Mouse (Mus musculus): ENCODE results near the gene Snx29. TPM values are rescaled to one million over a fixed set of nuclear protein-coding genes. Genes with fewer than 3 reads are reported as not detected.

Gene Snx29
- total and polyA plus RNA-seq, 3 experiments: 1.2 to 3.2 (median 3.1) TPM

- no peak for DNase-seq (ENCODE audit: extremely low read depth)
- H3K27me3 ChIP-seq (replicated peaks): no peaks in the 10 kb centered on the region
- no peak overlapping the region for H3K27ac ChIP-seq (ENCODE audit: insufficient read depth, low read depth)
- no peaks in the 10 kb centered on the region for H3K79me2 ChIP-seq (replicated peaks; ENCODE audit: control insufficient read depth, extremely low read depth, insufficient read depth, poor library complexity, severe bottlenecking)
- H3K9me3 ChIP-seq (replicated peaks; ENCODE audit: low read length): no peaks in the 10 kb centered on the region
- in situ Hi-C loops (cut with MboI; ENCODE audit: low pct_ligation_motif_present, low pct_unique_long_range_greater_than_20kb, low sequenced_read_pairs) (no loop called here), dilution Hi-C loops (cut with MboI; ENCODE audit: extremely low pct_ligation_motif_present, extremely low pct_unique_long_range_greater_than_20kb, low sequenced_read_pairs) (no loop called here)
- no peak overlapping the region for H3K4me3 ChIP-seq (replicated peaks in 1 of 3; ENCODE audit: low read depth in 2 of 3, low read length in 2 of 3, poor library complexity in 1 of 3)
- H3K4me2 ChIP-seq (ENCODE audit: insufficient read depth, low read depth, poor library complexity, severe bottlenecking): no peak overlapping the region
- H3K9ac ChIP-seq (ENCODE audit: insufficient read depth, low read depth): no peak overlapping the region
- H3K4me1 ChIP-seq (ENCODE audit: control insufficient read depth in 1 of 2, insufficient read depth in 2 of 2): peaks cover 0 to 25% of the 10 kb centered on the region in 2 experiments; a peak in 2 of 4 replicates
- TF ChIP-seq CHD2 (IDR thresholded peaks at IDR 0.05; ENCODE audit: low read length): no peak
- TF ChIP-seq ETS1 (conservative IDR thresholded peaks at IDR 0.05; ENCODE audit: low read depth, low read length): no peak
- no peak for TF ChIP-seq HCFC1 (IDR thresholded peaks at IDR 0.05; ENCODE audit: low read depth, low read length)
- TF ChIP-seq POLR2A (IDR thresholded peaks at IDR 0.05; ENCODE audit: low read depth, low read length): no peak
- no peak for TF ChIP-seq EP300 (IDR thresholded peaks at IDR 0.05; ENCODE audit: low read length)
- TF ChIP-seq TCF12 (IDR thresholded peaks at IDR 0.05; ENCODE audit: low read depth, low read length): no peak
- no peak for TF ChIP-seq IRF4 (IDR thresholded peaks at IDR 0.05; ENCODE audit: low read depth, low read length)
- TF ChIP-seq JUND (conservative IDR thresholded peaks at IDR 0.05; ENCODE audit: low read depth, low read length): no peak
- TF ChIP-seq UBTF (IDR thresholded peaks at IDR 0.05; ENCODE audit: low read depth, low read length): no peak
- TF ChIP-seq MAZ (IDR thresholded peaks at IDR 0.05; ENCODE audit: low read depth, low read length): no peak
- TF ChIP-seq RCOR1 (conservative IDR thresholded peaks at IDR 0.05; ENCODE audit: low read depth, low read length): no peak
- TF ChIP-seq MAFK (IDR thresholded peaks at IDR 0.05; ENCODE audit: insufficient replicate concordance, low read length): no peak
- TF ChIP-seq NRF1 (IDR thresholded peaks at IDR 0.05; ENCODE audit: low read depth, low read length): no peak
- no peak for TF ChIP-seq BHLHE40 (IDR thresholded peaks at IDR 0.05; ENCODE audit: low read depth, low read length)
- no peak for TF ChIP-seq MXI1 (IDR thresholded peaks at IDR 0.05; ENCODE audit: low read depth, low read length)
- no peak for TF ChIP-seq TBP (conservative IDR thresholded peaks at IDR 0.05; ENCODE audit: low read depth, low read length)
- TF ChIP-seq USF2 (conservative IDR thresholded peaks at IDR 0.05; ENCODE audit: low read depth, low read length): no peak
- TF ChIP-seq RAD21 (IDR thresholded peaks at IDR 0.05; ENCODE audit: low read depth, low read length): no peak
- no peak for TF ChIP-seq E2F4 (IDR thresholded peaks at IDR 0.05; ENCODE audit: insufficient replicate concordance, low read depth, low read length)
- TF ChIP-seq POLR2AphosphoS2 (IDR thresholded peaks at IDR 0.05; ENCODE audit: low read depth, low read length): no peak
- peaks cover 0 to 4% of the 10 kb centered on the region in 2 experiments for H3K36me3 ChIP-seq (replicated peaks in 1 of 2; ENCODE audit: control insufficient read depth in 1 of 2, insufficient read depth in 1 of 2, low read length in 1 of 2)
These were observed 194.0 kb downstream of the Snx29 start for GRCm38 (mm10) chr16:11516681-11517080.

GRCm38 (mm10) chr16:11517385-11517784 lies 194.7 kb downstream of the Snx29 start:
- DNase-seq (ENCODE audit: extremely low read depth): no peak
- peaks cover 0 to 22% of the 10 kb centered on the region in 2 experiments; a peak in 2 of 4 replicates for H3K4me1 ChIP-seq (ENCODE audit: control insufficient read depth in 1 of 2, insufficient read depth in 2 of 2)
- H3K79me2 ChIP-seq (replicated peaks; ENCODE audit: control insufficient read depth, extremely low read depth, insufficient read depth, poor library complexity, severe bottlenecking): no peaks in the 10 kb centered on the region
- H3K27me3 ChIP-seq (replicated peaks): no peaks in the 10 kb centered on the region
- no peaks in the 10 kb centered on the region for H3K9me3 ChIP-seq (replicated peaks; ENCODE audit: low read length)
- in situ Hi-C loops (cut with MboI; ENCODE audit: low pct_ligation_motif_present, low pct_unique_long_range_greater_than_20kb, low sequenced_read_pairs): no loop called here
- no peak overlapping the region for H3K9ac ChIP-seq (ENCODE audit: insufficient read depth, low read depth)
- no peak overlapping the region for H3K4me2 ChIP-seq (ENCODE audit: insufficient read depth, low read depth, poor library complexity, severe bottlenecking)
- H3K4me3 ChIP-seq (replicated peaks in 1 of 3; ENCODE audit: low read depth in 2 of 3, low read length in 2 of 3, poor library complexity in 1 of 3): no peak overlapping the region
- dilution Hi-C loops (cut with MboI; ENCODE audit: extremely low pct_ligation_motif_present, extremely low pct_unique_long_range_greater_than_20kb, low sequenced_read_pairs): no loop called here
- H3K27ac ChIP-seq (ENCODE audit: insufficient read depth, low read depth): no peak overlapping the region
- H3K36me3 ChIP-seq (replicated peaks in 1 of 2; ENCODE audit: control insufficient read depth in 1 of 2, insufficient read depth in 1 of 2, low read length in 1 of 2): peaks cover 0 to 4% of the 10 kb centered on the region in 2 experiments
- no peak for TF ChIP-seq CHD2 (IDR thresholded peaks at IDR 0.05; ENCODE audit: low read length)
- no peak for TF ChIP-seq MYC (IDR thresholded peaks at IDR 0.05; ENCODE audit: low read depth, low read length)
- TF ChIP-seq ZMIZ1 (IDR thresholded peaks at IDR 0.05; ENCODE audit: low read depth, low read length): no peak
- TF ChIP-seq POLR2AphosphoS2 (IDR thresholded peaks at IDR 0.05; ENCODE audit: low read depth, low read length): no peak
- TF ChIP-seq ZNF384 (IDR thresholded peaks at IDR 0.05; ENCODE audit: low read depth, low read length): no peak
- no peak for TF ChIP-seq JUN (IDR thresholded peaks at IDR 0.05; ENCODE audit: insufficient read depth, low read depth, low read length)
- TF ChIP-seq SMC3 (IDR thresholded peaks at IDR 0.05; ENCODE audit: low read depth, low read length): peak; percentile 64
- no peak for TF ChIP-seq TCF12 (IDR thresholded peaks at IDR 0.05; ENCODE audit: low read depth, low read length)
- peak in 1 of 2 experiments; percentile 59; a peak in 2 of 4 replicates for TF ChIP-seq CTCF (conservative IDR thresholded peaks at IDR 0.05 in 1 of 2, IDR thresholded peaks at IDR 0.05 in 1 of 2; ENCODE audit: low read depth in 2 of 2, low read length in 2 of 2)
- TF ChIP-seq USF1 (IDR thresholded peaks at IDR 0.05; ENCODE audit: low read depth, low read length): no peak
- peak; percentile 44 for TF ChIP-seq RAD21 (IDR thresholded peaks at IDR 0.05; ENCODE audit: low read depth, low read length)
- TF ChIP-seq RCOR1 (conservative IDR thresholded peaks at IDR 0.05; ENCODE audit: low read depth, low read length): no peak
- TF ChIP-seq BHLHE40 (IDR thresholded peaks at IDR 0.05; ENCODE audit: low read depth, low read length): no peak

All from CH12.LX (cell line).